Mouse (Mus musculus) kidney, adult 8-10 months (tissue): Measurements from ENCODE around the gene Kank1.
A peak's percentile ranks its signal among the peaks of the same experiment; 100 is the strongest.

Source experiments
- DNase-seq, 2 experiments: peaks; one replicate each; pipeline ENCODE4 v3.0.0; 2022

Gene Kank1

GRCm38 (mm10) chr19:25253198-25253597 is 16.4 kb downstream of the Kank1 start:
- no peak for DNase-seq

GRCm38 (mm10) chr19:25253628-25254027 is 16.9 kb downstream of the Kank1 start:
- DNase-seq = no peak

GRCm38 (mm10) chr19:25258321-25258720 is 21.5 kb downstream of the Kank1 start:
- no peak for DNase-seq

- DNase-seq = peak; percentile 51 to 53
Measured at GRCm38 (mm10) chr19:25266181-25266580, 29.4 kb downstream of the Kank1 start.

- peak; percentile 42 to 60 for DNase-seq
Measured at GRCm38 (mm10) chr19:25267247-25267646, 30.5 kb downstream of the Kank1 start.

GRCm38 (mm10) chr19:25268532-25268931 is 31.8 kb downstream of the Kank1 start:
- DNase-seq = peak; percentile 89 to 91

- peak in 1 of 2 experiments; percentile 42 for DNase-seq
Measured at GRCm38 (mm10) chr19:25271591-25271990, 34.8 kb downstream of the Kank1 start.

GRCm38 (mm10) chr19:25273179-25273578 is 36.4 kb downstream of the Kank1 start:
- peak; percentile 52 to 67 for DNase-seq

- no peak for DNase-seq
Measured at GRCm38 (mm10) chr19:25276600-25277395, 40.0 kb downstream of the Kank1 start.

GRCm38 (mm10) chr19:25277761-25278160 is 41.0 kb downstream of the Kank1 start:
- DNase-seq = no peak

- DNase-seq = no peak
Measured at GRCm38 (mm10) chr19:25279603-25280002, 42.8 kb downstream of the Kank1 start.

- DNase-seq = no peak
Measured at GRCm38 (mm10) chr19:25283665-25284064, 46.9 kb downstream of the Kank1 start.

- DNase-seq = peak; percentile 81
Measured at GRCm38 (mm10) chr19:25285756-25286538, 49.2 kb downstream of the Kank1 start.

- no peak for DNase-seq
Measured at GRCm38 (mm10) chr19:25290991-25291520, 54.3 kb downstream of the Kank1 start.

- DNase-seq = peak in 1 of 2 experiments; percentile 48
Measured at GRCm38 (mm10) chr19:25295207-25295606, 58.4 kb downstream of the Kank1 start.

- peak; percentile 41 to 76 for DNase-seq
Measured at GRCm38 (mm10) chr19:25297269-25297668, 60.5 kb downstream of the Kank1 start.

- no peak for DNase-seq
Measured at GRCm38 (mm10) chr19:25299852-25300670, 63.3 kb downstream of the Kank1 start.

- no peak for DNase-seq
Measured at GRCm38 (mm10) chr19:25301189-25301588, 64.4 kb downstream of the Kank1 start.

GRCm38 (mm10) chr19:25306277-25306676 is 69.5 kb downstream of the Kank1 start:
- DNase-seq = no peak

GRCm38 (mm10) chr19:25308156-25308555 is 71.4 kb downstream of the Kank1 start:
- DNase-seq = no peak

GRCm38 (mm10) chr19:25308763-25309162 is 72.0 kb downstream of the Kank1 start:
- no peak for DNase-seq

GRCm38 (mm10) chr19:25310989-25311388 is 74.2 kb downstream of the Kank1 start:
- no peak for DNase-seq

- no peak for DNase-seq
Measured at GRCm38 (mm10) chr19:25311626-25312025, 74.9 kb downstream of the Kank1 start.
